Mouse (Mus musculus): ENCODE data around the gene Fndc10. TPM values are rescaled to one million over a fixed set of nuclear protein-coding genes. Genes with fewer than 3 reads are reported as not detected.

The Fndc10 gene
- polyA plus RNA-seq, 1 experiment: 8.8 TPM

GRCm38 (mm10) chr4:155703425-155703929, 9.3 kb downstream of the Fndc10 start:
- no peak overlapping the region for H3K4me3 ChIP-seq (ENCODE audit: extremely low read depth, insufficient read depth, insufficient read length)
- no peaks in the 10 kb centered on the region for H3K27me3 ChIP-seq (ENCODE audit: control insufficient read depth, insufficient read depth, low read length)
- H3K36me3 ChIP-seq (ENCODE audit: control insufficient read depth, insufficient read depth, low read length): no peaks in the 10 kb centered on the region
- no peak overlapping the region for H3K27ac ChIP-seq (ENCODE audit: insufficient read depth, low read length)
- TF ChIP-seq CTCF (IDR thresholded peaks at IDR 0.05; ENCODE audit: extremely low read depth, insufficient read depth, insufficient read length, insufficient replicate concordance): no peak
- no peak for TF ChIP-seq POLR2A (IDR thresholded peaks at IDR 0.05; ENCODE audit: low read depth, low read length)
- DNase-seq (ENCODE audit: low read depth in 1 of 2, low spot score in 2 of 2): no peak
- WGBS: 95% methylated on average over 4 of the region's 4 CpGs
- peaks cover 4% of the 10 kb centered on the region for H3K4me1 ChIP-seq (ENCODE audit: control insufficient read depth, insufficient read depth, insufficient read length)

- Histone ChIP-seq H3K27ac (ENCODE audit: insufficient read depth, low read length) (peak within 1 kb of the TSS; percentile 99), H3K36me3 (ENCODE audit: control insufficient read depth, insufficient read depth, low read length) (no peaks in the 10 kb centered on the region), H3K4me1 (ENCODE audit: control insufficient read depth, insufficient read depth, insufficient read length) (peaks cover 4% of the 10 kb centered on the region), H3K4me3 (ENCODE audit: extremely low read depth, insufficient read depth, insufficient read length) (peak within 1 kb of the TSS; percentile 96), H3K27me3 (ENCODE audit: control insufficient read depth, insufficient read depth, low read length) (no peaks in the 10 kb centered on the region)
- under 1% methylated on average over 83 of the region's 83 CpGs for WGBS
- TF ChIP-seq POLR2A (IDR thresholded peaks at IDR 0.05; ENCODE audit: low read depth, low read length): peak; percentile 43
- TF ChIP-seq CTCF (IDR thresholded peaks at IDR 0.05; ENCODE audit: extremely low read depth, insufficient read depth, insufficient read length, insufficient replicate concordance): no peak
- peak; percentile 88 to 90 for DNase-seq (ENCODE audit: low read depth in 1 of 2, low spot score in 2 of 2)
These were observed 10.8 kb downstream of the Fndc10 start, which contains the start of gene Ssu72 for GRCm38 (mm10) chr4:155704721-155705591. Ssu72 (plus strand) TSS chr4:155704800.

- DNase-seq (ENCODE audit: low read depth in 1 of 2, low spot score in 2 of 2): no peak
- Histone ChIP-seq H3K4me3 (ENCODE audit: extremely low read depth, insufficient read depth, insufficient read length) (peak overlapping the region; percentile 96), H3K4me1 (ENCODE audit: control insufficient read depth, insufficient read depth, insufficient read length) (peaks cover 4% of the 10 kb centered on the region), H3K27ac (ENCODE audit: insufficient read depth, low read length) (peak overlapping the region; percentile 99), H3K36me3 (ENCODE audit: control insufficient read depth, insufficient read depth, low read length) (no peaks in the 10 kb centered on the region), H3K27me3 (ENCODE audit: control insufficient read depth, insufficient read depth, low read length) (no peaks in the 10 kb centered on the region)
- TF ChIP-seq POLR2A (IDR thresholded peaks at IDR 0.05; ENCODE audit: low read depth, low read length) (no peak), CTCF (IDR thresholded peaks at IDR 0.05; ENCODE audit: extremely low read depth, insufficient read depth, insufficient read length, insufficient replicate concordance) (no peak)
- WGBS: 0% methylated on average over 19 of the region's 19 CpGs
These were observed 11.4 kb downstream of the Fndc10 start for GRCm38 (mm10) chr4:155705592-155705929.

- Histone ChIP-seq H3K36me3 (ENCODE audit: control insufficient read depth, insufficient read depth, low read length) (no peaks in the 10 kb centered on the region), H3K4me3 (ENCODE audit: extremely low read depth, insufficient read depth, insufficient read length) (no peak overlapping the region), H3K27me3 (ENCODE audit: control insufficient read depth, insufficient read depth, low read length) (no peaks in the 10 kb centered on the region), H3K27ac (ENCODE audit: insufficient read depth, low read length) (no peak overlapping the region), H3K4me1 (ENCODE audit: control insufficient read depth, insufficient read depth, insufficient read length) (peaks cover 4% of the 10 kb centered on the region)
- no peak for DNase-seq (ENCODE audit: low read depth in 1 of 2, low spot score in 2 of 2)
- WGBS: 70% methylated on average over 2 of the region's 2 CpGs
- TF ChIP-seq CTCF (IDR thresholded peaks at IDR 0.05; ENCODE audit: extremely low read depth, insufficient read depth, insufficient read length, insufficient replicate concordance) (no peak), POLR2A (IDR thresholded peaks at IDR 0.05; ENCODE audit: low read depth, low read length) (no peak)
These were observed 14.4 kb downstream of the Fndc10 start for GRCm38 (mm10) chr4:155708582-155708981.

GRCm38 (mm10) chr4:155708988-155709387, 14.8 kb downstream of the Fndc10 start:
- no peak for DNase-seq (ENCODE audit: low read depth in 1 of 2, low spot score in 2 of 2)
- Histone ChIP-seq H3K27ac (ENCODE audit: insufficient read depth, low read length) (no peak overlapping the region), H3K27me3 (ENCODE audit: control insufficient read depth, insufficient read depth, low read length) (no peaks in the 10 kb centered on the region), H3K4me3 (ENCODE audit: extremely low read depth, insufficient read depth, insufficient read length) (no peak overlapping the region), H3K36me3 (ENCODE audit: control insufficient read depth, insufficient read depth, low read length) (no peaks in the 10 kb centered on the region), H3K4me1 (ENCODE audit: control insufficient read depth, insufficient read depth, insufficient read length) (peaks cover 4% of the 10 kb centered on the region)
- no peak for TF ChIP-seq POLR2A (IDR thresholded peaks at IDR 0.05; ENCODE audit: low read depth, low read length)
- TF ChIP-seq CTCF (IDR thresholded peaks at IDR 0.05; ENCODE audit: extremely low read depth, insufficient read depth, insufficient read length, insufficient replicate concordance): no peak

- WGBS: 41% methylated on average over 6 of the region's 6 CpGs
- no peak for DNase-seq (ENCODE audit: low read depth in 1 of 2, low spot score in 2 of 2)
- H3K27ac ChIP-seq (ENCODE audit: insufficient read depth, low read length): no peak overlapping the region
These were observed 16.5 kb downstream of the Fndc10 start for GRCm38 (mm10) chr4:155710521-155711252.

More at GRCm38 (mm10) chr4:155710521-155711252, 16.5 kb downstream of the Fndc10 start:
- no peaks in the 10 kb centered on the region for H3K27me3 ChIP-seq (ENCODE audit: control insufficient read depth, insufficient read depth, low read length)
- no peak overlapping the region for H3K4me3 ChIP-seq (ENCODE audit: extremely low read depth, insufficient read depth, insufficient read length)
- H3K36me3 ChIP-seq (ENCODE audit: control insufficient read depth, insufficient read depth, low read length): peaks cover 5% of the 10 kb centered on the region
- peaks cover 4% of the 10 kb centered on the region for H3K4me1 ChIP-seq (ENCODE audit: control insufficient read depth, insufficient read depth, insufficient read length)
- no peak for TF ChIP-seq POLR2A (IDR thresholded peaks at IDR 0.05; ENCODE audit: low read depth, low read length)
- TF ChIP-seq CTCF (IDR thresholded peaks at IDR 0.05; ENCODE audit: extremely low read depth, insufficient read depth, insufficient read length, insufficient replicate concordance): no peak

All from spleen, adult 2 months (tissue).